Mouse (Mus musculus): ENCODE data around the gene Pnp. TPM values are rescaled to one million over a fixed set of nuclear protein-coding genes. Genes with fewer than 3 reads are reported as not detected.
"Not testable (repeated sequence)": the region's sequence is repeated elsewhere in the genome, so short reads cannot be mapped to it uniquely, and the experiment has no call there.

Pnp gene
- total RNA-seq, 2 experiments from 2014 or later = 11.0 to 15.6 TPM

- DNase-seq (ENCODE audit: extremely low spot score in 1 of 2, low spot score in 2 of 2) = no peak
- intact Hi-C loops (cut with DNase I) = no loop called here
These were observed 37.5 kb downstream of the Pnp start for GRCm38 (mm10) chr14:50968216-50968980.

GRCm38 (mm10) chr14:50969041-50969440 is 38.2 kb downstream of the Pnp start:
- no peak for DNase-seq (ENCODE audit: extremely low spot score in 1 of 2, low spot score in 2 of 2)

GRCm38 (mm10) chr14:50969558-50970544 is 39.0 kb downstream of the Pnp start:
- intact Hi-C loops (cut with DNase I) = loop anchor here (10.0 kb wide), 1 partner anchor 95 kb away; no protein-coding TSS in a partner anchor
- DNase-seq (ENCODE audit: extremely low spot score in 1 of 2, low spot score in 2 of 2) = peak; percentile 50 to 69

More at GRCm38 (mm10) chr14:50969041-50969440, 38.2 kb downstream of the Pnp start:
- intact Hi-C loops (cut with DNase I) = no loop called here

GRCm38 (mm10) chr14:50970822-50971221 is 39.9 kb downstream of the Pnp start:
- no peak for DNase-seq (ENCODE audit: extremely low spot score in 1 of 2, low spot score in 2 of 2)
- intact Hi-C loops (cut with DNase I) = loop anchor here (10.0 kb wide), 1 partner anchor 94 kb away; no protein-coding TSS in a partner anchor

GRCm38 (mm10) chr14:50973054-50973453 is 42.2 kb downstream of the Pnp start:
- intact Hi-C loops (cut with DNase I) = loop anchor here (10.0 kb wide), 1 partner anchor 92 kb away; no protein-coding TSS in a partner anchor
- not testable (repeated sequence) for DNase-seq (ENCODE audit: extremely low spot score in 1 of 2, low spot score in 2 of 2)

- intact Hi-C loops (cut with DNase I) = loop anchor here (10.0 kb wide), 1 partner anchor 91 kb away; no protein-coding TSS in a partner anchor
These were observed 42.8 kb downstream of the Pnp start for GRCm38 (mm10) chr14:50973700-50974099.

GRCm38 (mm10) chr14:50975001-50975400 is 44.1 kb downstream of the Pnp start:
- intact Hi-C loops (cut with DNase I) = loop anchor here (10.0 kb wide), 1 partner anchor 90 kb away; no protein-coding TSS in a partner anchor
- DNase-seq (ENCODE audit: extremely low spot score in 1 of 2, low spot score in 2 of 2) = no peak

More at GRCm38 (mm10) chr14:50973700-50974099, 42.8 kb downstream of the Pnp start:
- no peak for DNase-seq (ENCODE audit: extremely low spot score in 1 of 2, low spot score in 2 of 2)

GRCm38 (mm10) chr14:50976674-50977073 is 45.8 kb downstream of the Pnp start:
- DNase-seq (ENCODE audit: extremely low spot score in 1 of 2, low spot score in 2 of 2) = no peak
- intact Hi-C loops (cut with DNase I) = loop anchor here (2.0 to 10.0 kb wide), 2 partner anchors 32 to 88 kb away; no protein-coding TSS in a partner anchor

DNA sequence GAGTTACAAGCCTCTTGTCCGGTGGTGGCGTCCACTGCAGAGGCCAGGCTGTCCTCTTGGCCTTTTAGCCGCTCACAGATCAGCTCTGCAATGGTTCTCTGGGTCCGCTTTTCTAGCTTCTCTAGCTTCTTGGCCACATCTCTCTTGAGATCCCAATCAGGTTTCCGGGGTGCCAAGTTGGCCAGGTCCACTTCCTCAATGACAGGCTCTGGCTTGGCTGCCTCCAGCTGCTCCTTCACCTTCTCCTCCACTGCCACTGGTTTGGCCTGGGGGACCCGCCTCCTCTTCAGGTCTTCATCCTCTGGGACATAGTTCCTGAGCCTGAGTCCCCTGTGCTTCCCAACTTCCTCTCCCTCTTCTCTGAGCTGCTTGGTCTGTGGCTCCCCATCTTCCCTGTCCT is 47.6 kb downstream of the Pnp start:
- DNase-seq (ENCODE audit: extremely low spot score in 1 of 2, low spot score in 2 of 2) = not testable (repeated sequence)
- intact Hi-C loops (cut with DNase I) = loop anchor here (10.0 kb wide), 1 partner anchor 86 kb away; no protein-coding TSS in a partner anchor

DNA sequence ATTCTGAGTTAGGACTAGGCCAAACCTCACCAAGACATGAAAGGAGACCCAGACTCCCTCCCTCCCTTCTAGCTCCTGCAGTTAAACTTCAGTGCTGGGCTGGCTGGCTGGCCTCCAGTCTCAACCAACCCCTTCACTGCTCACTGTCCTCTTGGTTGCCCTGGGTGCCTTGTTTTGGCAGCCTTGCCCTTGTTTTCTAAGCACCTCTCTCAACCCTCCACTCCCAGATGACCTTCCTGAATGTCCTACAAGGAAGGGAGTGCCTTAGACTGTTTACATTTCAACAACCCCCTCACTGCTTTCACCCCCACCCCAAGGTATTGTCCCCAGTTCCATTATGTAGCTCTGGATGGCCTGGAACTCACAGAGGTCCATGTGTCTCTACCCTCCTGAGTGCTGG is 48.7 kb downstream of the Pnp start:
- intact Hi-C loops (cut with DNase I) = loop anchor here (10.0 kb wide), 1 partner anchor 85 kb away; no protein-coding TSS in a partner anchor
- DNase-seq (ENCODE audit: extremely low spot score in 1 of 2, low spot score in 2 of 2) = no peak

DNA sequence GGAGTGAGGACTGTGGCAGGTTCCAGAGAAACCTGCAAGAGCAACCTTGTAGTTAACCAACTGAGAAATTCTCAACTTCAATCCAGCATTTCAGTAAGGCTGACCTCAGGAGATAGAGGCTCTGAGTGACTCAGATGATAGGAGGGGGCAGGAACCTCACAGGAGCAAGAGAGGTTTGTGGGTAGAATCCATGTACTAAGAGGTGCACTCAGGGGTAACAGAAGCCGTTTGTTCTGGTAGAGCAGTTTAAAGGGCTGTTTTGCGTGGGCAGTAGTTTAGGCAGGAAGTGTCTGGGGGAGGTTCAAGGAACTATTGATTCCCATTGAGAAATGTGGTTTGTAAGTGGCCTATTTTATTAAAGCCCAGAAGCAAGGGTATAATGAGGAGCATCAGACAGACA is 50.3 kb downstream of the Pnp start:
- intact Hi-C loops (cut with DNase I) = no loop called here
- DNase-seq (ENCODE audit: extremely low spot score in 1 of 2, low spot score in 2 of 2) = no peak

DNA sequence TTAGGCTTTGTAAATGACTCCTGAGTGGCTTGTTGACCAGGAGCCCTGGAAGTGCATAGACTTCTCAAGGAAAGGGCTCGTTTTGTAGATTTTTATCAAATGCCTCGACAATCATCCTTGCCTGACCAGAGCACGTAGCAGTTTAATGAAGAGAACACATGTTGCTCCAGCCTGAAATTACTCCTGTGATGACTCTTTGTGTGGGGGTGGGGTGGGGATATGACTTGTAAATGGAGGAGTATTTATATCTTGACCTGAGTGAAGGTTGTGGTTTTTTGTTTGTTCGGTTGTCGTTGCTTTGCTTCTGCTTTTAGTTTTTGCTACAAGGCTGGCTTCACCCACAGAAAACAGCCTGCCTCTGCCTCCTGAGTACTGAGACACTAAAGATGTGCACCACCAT is 51.0 kb downstream of the Pnp start:
- intact Hi-C loops (cut with DNase I) = no loop called here
- no peak for DNase-seq (ENCODE audit: extremely low spot score in 1 of 2, low spot score in 2 of 2)

DNA sequence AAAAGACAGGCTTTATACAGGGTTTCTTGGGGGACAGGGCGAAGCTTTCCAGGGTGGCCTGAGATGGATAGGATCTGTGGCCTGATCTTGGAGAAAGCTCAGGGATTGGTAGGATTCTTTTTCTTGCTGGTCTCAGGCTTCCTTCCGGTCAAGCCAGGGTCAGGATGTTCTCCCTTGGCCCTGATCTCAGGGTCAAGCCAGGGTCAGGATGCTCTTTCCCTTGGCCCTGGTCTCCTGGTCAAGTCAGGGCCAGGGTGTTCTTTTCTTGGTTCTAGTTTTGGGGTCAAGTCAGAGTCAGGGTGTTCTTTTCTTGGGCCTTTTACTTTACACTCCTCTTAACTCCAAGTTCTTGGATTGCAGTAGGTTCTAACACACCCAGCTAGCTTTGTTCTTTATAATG is 56.8 kb downstream of the Pnp start:
- no peak for DNase-seq (ENCODE audit: extremely low spot score in 1 of 2, low spot score in 2 of 2)
- intact Hi-C loops (cut with DNase I) = no loop called here

DNA sequence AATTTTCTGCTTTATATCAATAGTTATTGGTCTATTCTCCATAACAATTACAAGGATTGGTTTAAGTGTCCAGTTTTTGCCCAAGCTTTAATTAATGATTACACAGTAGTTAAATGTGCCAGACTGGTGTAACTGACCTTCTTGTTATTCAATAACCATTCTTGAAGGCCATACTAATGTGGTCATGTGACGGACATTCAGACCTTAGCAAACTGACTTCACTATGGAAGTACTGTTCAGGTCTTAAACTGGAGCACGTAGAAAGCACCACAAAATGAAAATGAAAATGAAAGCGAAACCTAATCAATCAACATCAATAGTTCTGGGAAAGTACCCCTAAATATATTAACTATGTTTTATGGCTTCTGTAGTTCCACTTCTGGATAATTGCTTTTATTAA is 60.2 kb downstream of the Pnp start:
- no peak for DNase-seq (ENCODE audit: extremely low spot score in 1 of 2, low spot score in 2 of 2)
- intact Hi-C loops (cut with DNase I) = no loop called here

- no peak for DNase-seq (ENCODE audit: extremely low spot score in 1 of 2, low spot score in 2 of 2)
- intact Hi-C loops (cut with DNase I) = no loop called here
These were observed 66.2 kb downstream of the Pnp start for GRCm38 (mm10) chr14:50997088-50997487.

GRCm38 (mm10) chr14:50997999-50998666 is 67.3 kb downstream of the Pnp start:
- intact Hi-C loops (cut with DNase I) = no loop called here
- no peak for DNase-seq (ENCODE audit: extremely low spot score in 1 of 2, low spot score in 2 of 2)

DNA sequence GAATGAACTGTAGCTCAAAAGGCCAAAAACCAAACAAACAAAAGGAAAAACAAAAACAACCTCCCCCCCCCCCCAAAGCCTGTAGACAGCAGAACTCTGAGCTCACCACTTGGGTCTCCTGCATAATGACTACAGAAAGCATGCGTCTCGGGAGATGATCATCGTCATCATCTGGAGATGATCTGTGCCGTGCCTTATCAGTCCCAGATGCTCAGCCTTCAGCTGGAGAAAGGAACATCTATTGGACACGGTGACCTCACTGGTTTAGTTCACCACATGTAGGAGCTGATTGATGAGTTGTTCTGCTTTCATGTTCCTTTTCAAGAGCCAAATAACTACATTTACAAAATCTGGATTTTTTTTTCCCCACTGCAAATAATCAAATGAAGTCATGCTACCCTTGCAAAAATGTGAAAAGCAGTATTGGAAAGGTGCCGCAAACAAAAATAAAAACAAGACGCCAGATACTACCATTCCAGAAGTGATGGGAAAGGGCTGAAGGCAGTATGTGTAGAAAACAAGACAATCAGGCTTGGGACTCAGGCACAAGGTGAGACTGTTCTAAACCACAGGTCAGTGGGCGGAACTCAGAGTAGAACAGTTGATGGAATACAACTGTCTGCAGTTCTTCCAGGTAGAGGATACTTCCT is 76.4 kb downstream of the Pnp start, which contains the start of gene Rnase10:
TSS of gene Rnase10 (plus strand) at position 600 of the 650 bp plus-strand sequence.
- intact Hi-C loops (cut with DNase I) = no loop called here
- no peak for DNase-seq (ENCODE audit: extremely low spot score in 1 of 2, low spot score in 2 of 2)

All from left cerebral cortex, postnatal 10 days (tissue).